Mouse (Mus musculus): ENCODE data around the gene Tex19.2. TPM values are rescaled to one million over a fixed set of nuclear protein-coding genes. Genes with fewer than 3 reads are reported as not detected.

Gene Tex19.2
- total RNA-seq (2015; ENCODE audit: low replicate concordance), result not detected in 2 replicates
- total RNA-seq (2017; ENCODE audit: low replicate concordance), result not detected in 2 replicates

DNA sequence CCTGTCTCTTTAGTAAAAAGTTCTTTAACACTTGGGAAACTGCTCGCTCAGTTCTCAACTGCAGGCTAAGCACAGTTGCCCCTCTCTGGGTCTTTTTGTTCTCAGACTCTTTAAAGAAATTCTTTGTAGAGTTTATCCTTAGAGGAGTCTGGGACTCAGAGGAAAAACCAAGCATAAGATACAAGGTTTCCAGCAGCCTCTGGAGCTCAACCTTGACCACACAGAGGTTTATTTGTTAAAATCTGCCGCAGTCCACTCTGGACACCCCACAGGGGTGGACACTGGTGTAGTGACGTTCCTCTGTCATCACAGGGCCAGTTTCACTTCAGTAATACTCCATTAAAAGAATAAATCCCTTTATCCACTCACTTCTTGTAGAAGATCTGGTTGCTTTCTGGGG, at the start of gene Tex19.2:
Tex19.2 (minus strand) TSS at position 101 of the 400 bp plus-strand sequence.
- ATAC-seq (replicated peaks; ENCODE audit: low FRiP score, poor library complexity, severe bottlenecking), result no peak

- no peak for ATAC-seq (replicated peaks; ENCODE audit: low FRiP score, poor library complexity, severe bottlenecking)
Measured at GRCm38 (mm10) chr11:121163751-121164150, 45.3 kb upstream of the Tex19.2 start.

- ATAC-seq (replicated peaks; ENCODE audit: low FRiP score, poor library complexity, severe bottlenecking), result no peak
Measured at GRCm38 (mm10) chr11:121160636-121161346, 42.3 kb upstream of the Tex19.2 start.

DNA sequence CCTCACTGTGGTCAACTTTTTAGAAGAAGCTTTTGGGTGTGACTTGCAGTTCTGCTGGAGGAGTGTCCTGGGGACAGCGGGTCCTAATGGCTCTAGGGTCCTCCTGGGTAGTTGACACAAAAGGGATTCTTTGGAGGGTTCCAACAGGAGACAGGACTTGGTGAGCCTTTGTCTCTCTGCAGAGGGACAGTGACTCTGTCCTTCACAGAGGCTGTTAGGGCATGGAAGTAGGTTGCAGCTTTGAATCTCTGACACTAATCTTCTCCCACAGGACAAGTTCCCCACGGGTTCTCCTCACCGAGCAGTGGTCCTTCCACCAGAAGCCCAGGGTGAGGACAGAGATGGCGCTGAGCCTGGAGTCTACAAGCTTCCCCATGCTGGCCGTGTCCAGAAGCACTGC, 41.5 kb upstream of the Tex19.2 start, which contains the start of gene Uts2r:
Uts2r (plus strand) TSS at position 301 of the 400 bp plus-strand sequence.
- ATAC-seq (replicated peaks; ENCODE audit: low FRiP score, poor library complexity, severe bottlenecking), result no peak

DNA sequence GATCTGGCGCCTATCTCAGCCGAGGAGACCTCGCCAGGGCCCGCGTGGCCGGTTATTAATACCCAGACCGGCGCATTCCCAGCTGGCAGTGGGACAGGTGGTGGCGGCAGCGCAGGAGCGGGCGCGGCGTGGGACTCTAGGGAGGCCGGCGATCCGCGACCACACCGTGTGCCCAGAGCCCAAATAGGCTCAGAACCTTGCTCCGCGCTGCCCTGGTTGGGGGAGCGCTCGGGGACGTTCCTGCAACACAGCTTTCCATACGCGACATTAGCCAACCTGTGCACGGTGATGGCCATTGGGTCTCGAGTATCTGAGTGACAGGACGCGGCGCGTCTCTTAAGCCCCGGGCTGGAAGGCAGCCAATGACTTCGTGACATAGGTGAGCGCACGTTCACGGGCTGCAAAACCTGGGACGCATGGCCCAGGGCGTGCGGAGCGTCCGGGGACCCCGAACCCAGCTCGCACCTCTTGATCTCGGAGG, 38.0 kb upstream of the Tex19.2 start:
- ATAC-seq (replicated peaks; ENCODE audit: low FRiP score, poor library complexity, severe bottlenecking), result no peak

DNA sequence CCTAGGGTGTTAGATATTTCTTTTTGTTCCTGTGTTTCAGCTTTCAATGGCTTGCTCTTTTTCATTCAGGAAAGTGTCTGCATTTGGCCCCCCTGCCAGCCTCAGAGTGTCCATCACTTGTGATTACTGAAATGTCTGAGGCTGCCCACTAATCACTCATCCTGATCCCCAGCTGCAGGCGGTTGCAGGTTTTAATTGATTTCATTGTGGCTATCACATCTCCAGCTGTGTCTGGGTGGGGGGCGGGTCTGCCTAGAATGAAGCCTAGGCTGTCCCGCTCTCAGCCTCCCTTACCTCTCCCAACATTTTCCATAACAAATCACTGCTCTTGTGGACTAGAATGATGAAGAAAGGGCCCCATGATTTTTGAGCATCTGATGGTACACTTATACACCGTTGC, 35.7 kb upstream of the Tex19.2 start:
- ATAC-seq (replicated peaks; ENCODE audit: low FRiP score, poor library complexity, severe bottlenecking), result no peak

GRCm38 (mm10) chr11:121148193-121148592, 29.7 kb upstream of the Tex19.2 start:
- ATAC-seq (replicated peaks; ENCODE audit: low FRiP score, poor library complexity, severe bottlenecking), result no peak

GRCm38 (mm10) chr11:121145865-121146264, 27.4 kb upstream of the Tex19.2 start, which contains the start of gene Tex19.1:
Gene Tex19.1 (plus strand): TSS chr11:121146143.
- ATAC-seq (replicated peaks; ENCODE audit: low FRiP score, poor library complexity, severe bottlenecking), result no peak

DNA sequence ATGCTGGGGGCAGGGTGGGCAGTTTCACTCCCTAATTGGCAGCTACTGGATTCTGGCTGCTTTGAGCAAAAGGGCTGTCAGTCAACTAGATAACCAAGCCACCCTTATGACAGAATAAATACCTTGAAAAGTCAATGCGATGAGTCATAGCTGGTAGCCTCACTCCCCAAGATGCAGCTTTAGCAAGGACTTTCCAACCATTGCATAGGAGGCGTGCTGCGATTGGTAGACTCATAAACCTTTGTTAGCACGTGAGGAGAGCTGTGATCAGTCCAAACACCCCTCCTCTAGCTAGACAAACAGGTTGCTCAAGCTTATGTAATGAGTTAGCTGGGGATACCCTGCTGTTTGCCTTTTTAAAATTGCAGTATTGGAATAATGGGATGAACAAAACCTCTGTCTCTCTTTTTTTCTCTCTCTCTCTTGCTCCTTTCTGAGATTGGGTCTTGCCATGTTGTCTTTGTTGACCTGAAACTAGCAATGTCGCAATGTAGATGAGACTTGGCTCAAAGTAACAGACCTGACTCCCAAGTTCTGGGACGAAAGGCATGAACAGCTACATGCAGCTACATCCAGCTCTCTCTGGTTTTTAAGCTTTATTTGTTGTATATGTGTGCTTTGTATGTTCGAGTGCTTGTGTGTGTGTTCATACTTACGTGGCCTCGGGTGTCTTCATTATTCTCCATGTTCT, 25.0 kb upstream of the Tex19.2 start:
- ATAC-seq (replicated peaks; ENCODE audit: low FRiP score, poor library complexity, severe bottlenecking), result no peak

GRCm38 (mm10) chr11:121138732-121139131, 20.3 kb upstream of the Tex19.2 start:
- no peak for ATAC-seq (replicated peaks; ENCODE audit: low FRiP score, poor library complexity, severe bottlenecking)

GRCm38 (mm10) chr11:121137682-121138081, 19.2 kb upstream of the Tex19.2 start:
- ATAC-seq (replicated peaks; ENCODE audit: low FRiP score, poor library complexity, severe bottlenecking), result no peak

GRCm38 (mm10) chr11:121134600-121134999, 16.1 kb upstream of the Tex19.2 start:
- no peak for ATAC-seq (replicated peaks; ENCODE audit: low FRiP score, poor library complexity, severe bottlenecking)

DNA sequence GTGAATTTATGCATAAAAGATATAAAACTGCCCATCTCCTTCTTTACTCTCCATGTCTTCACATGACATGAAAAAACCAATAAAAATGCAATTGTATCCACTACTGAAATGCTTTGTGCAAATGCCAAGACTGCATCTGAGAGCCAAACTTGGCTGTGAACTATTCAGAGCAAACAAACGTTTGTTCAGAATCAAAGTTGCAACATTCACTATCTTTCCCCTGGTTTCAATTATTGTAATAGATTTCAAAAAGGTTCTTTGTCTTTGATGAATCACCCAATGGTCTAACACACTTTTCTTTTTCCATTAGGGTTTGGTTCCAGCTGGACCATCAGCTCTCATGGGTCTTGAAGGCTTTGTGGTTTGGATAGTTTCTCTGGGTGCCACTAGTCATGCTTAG, 11.1 kb upstream of the Tex19.2 start:
- no peak for ATAC-seq (replicated peaks; ENCODE audit: low FRiP score, poor library complexity, severe bottlenecking)

GRCm38 (mm10) chr11:121127441-121127840, 9.0 kb upstream of the Tex19.2 start:
- ATAC-seq (replicated peaks; ENCODE audit: low FRiP score, poor library complexity, severe bottlenecking), result no peak

- ATAC-seq (replicated peaks; ENCODE audit: low FRiP score, poor library complexity, severe bottlenecking), result peak; percentile 76
Measured at GRCm38 (mm10) chr11:121126395-121126794, 7.9 kb upstream of the Tex19.2 start.

GRCm38 (mm10) chr11:121125522-121126172, 7.2 kb upstream of the Tex19.2 start:
- no peak for ATAC-seq (replicated peaks; ENCODE audit: low FRiP score, poor library complexity, severe bottlenecking)

DNA sequence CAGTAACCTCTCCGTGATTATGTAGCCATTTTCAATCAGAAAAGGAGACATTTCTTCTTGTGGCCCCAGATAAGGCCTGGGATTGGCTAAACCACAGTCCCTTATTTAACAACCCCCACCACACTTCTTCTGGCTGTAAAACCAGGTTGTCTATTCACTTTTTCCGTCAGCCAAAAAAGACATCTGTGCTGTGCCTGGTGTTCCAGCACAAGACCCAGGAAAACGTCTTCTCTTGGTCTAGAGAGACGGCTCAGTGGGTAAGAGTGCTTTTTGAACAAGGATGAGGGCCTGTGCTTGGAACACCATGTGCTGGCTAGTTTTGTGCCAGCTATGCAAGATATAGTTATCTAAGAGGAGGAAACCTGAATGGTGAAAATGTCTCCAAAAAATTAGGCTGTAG, 5.0 kb upstream of the Tex19.2 start:
- no peak for ATAC-seq (replicated peaks; ENCODE audit: low FRiP score, poor library complexity, severe bottlenecking)

- no peak for ATAC-seq (replicated peaks; ENCODE audit: low FRiP score, poor library complexity, severe bottlenecking)
Measured at GRCm38 (mm10) chr11:121122024-121122670, 3.7 kb upstream of the Tex19.2 start.

- no peak for ATAC-seq (replicated peaks; ENCODE audit: low FRiP score, poor library complexity, severe bottlenecking)
Measured at GRCm38 (mm10) chr11:121121151-121121550, 2.7 kb upstream of the Tex19.2 start.

DNA sequence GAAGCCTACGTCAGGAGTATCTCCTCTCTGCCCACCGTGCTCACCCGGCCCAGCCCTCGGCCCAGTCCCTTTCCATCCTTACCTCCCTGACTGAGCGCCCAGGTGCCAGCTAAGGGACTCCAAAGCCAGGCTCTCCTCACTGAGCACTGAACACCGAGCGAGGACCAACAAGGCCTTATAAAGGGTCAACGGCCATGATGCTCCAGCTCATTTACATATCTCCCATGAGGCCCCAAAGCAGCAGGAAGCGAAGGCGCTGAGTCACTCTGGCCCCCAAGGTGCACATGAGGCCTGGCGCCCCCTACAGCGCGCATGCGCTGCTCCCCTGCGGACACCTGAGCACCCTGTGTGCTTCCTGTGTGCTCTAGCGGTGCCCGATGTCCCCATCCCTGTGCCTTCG, 371 bp downstream of the Tex19.2 start:
- ATAC-seq (replicated peaks; ENCODE audit: low FRiP score, poor library complexity, severe bottlenecking), result peak; percentile 31; the same call in 1 of the 2 replicates
